Mouse (Mus musculus) liver, embryonic 14.5 days (tissue): ENCODE results near the gene Lrrc4. TPM values are rescaled to one million over a fixed set of nuclear protein-coding genes. Genes with fewer than 3 reads are reported as not detected.

Experiments
- ATAC-seq: fragments of 200-750 bp; cut with Nextera tagmentation; 2 replicates; pipeline ENCODE4 v1.8.0; 2017; ENCODE audit warnings: moderate number of reproducible peaks, mild to moderate bottlenecking, moderate library complexity; ENCODE audit not compliant: insufficient read depth
- DNase-seq, 3 experiments: peaks; one replicate each; pipeline ENCODE4 v3.0.0-alpha.2; 2012 to 2013; ENCODE audit warnings: low read depth in 3 of 3, low spot score in 3 of 3
- H3K27ac ChIP-seq: fragments of 300-500 bp; sonication (generic); 2 replicates; pipeline ENCODE4 v1.5.1; 2014; ENCODE audit warnings: moderate library complexity, mild to moderate bottlenecking, control low read depth, inconsistent platforms
- H3K27me3 ChIP-seq: fragments of 300-500 bp; sonication (generic); 2 replicates; pipeline ENCODE4 v1.6.1; 2014; ENCODE audit warnings: mild to moderate bottlenecking, low read length, moderate library complexity; ENCODE audit not compliant: control insufficient read depth, insufficient read depth
- H3K36me3 ChIP-seq: fragments of 300-500 bp; sonication (generic); replicated peaks from 2 replicates; pipeline ENCODE4 v1.6.1; 2014; ENCODE audit warnings: low read depth; ENCODE audit not compliant: control insufficient read depth, insufficient read depth
- H3K4me1 ChIP-seq, 2 experiments: fragments of 200-500 bp in 1 of 2; fragments of 300-500 bp in 1 of 2; sonication (generic) in 1 of 2; replicated peaks; 2 replicates each; pipeline ENCODE4 v1.6.1; 2012 to 2014; ENCODE audit warnings: antibody characterized with exemption in 1 of 2, inconsistent platforms in 1 of 2, low read length in 1 of 2; ENCODE audit not compliant: control insufficient read depth in 2 of 2, insufficient read depth in 2 of 2
- H3K4me2 ChIP-seq: fragments of 300-500 bp; sonication (generic); 2 replicates; pipeline ENCODE4 v1.6.1; 2014; ENCODE audit warnings: low read depth, mild to moderate bottlenecking, control low read depth, moderate library complexity
- H3K4me3 ChIP-seq, 2 experiments: fragments of 200-500 bp in 1 of 2; fragments of 300-500 bp in 1 of 2; sonication (generic) in 1 of 2; 2 replicates each; pipeline ENCODE4 v1.5.1; 2012 to 2014; ENCODE audit warnings: low read depth in 2 of 2, low read length in 2 of 2, mild to moderate bottlenecking in 2 of 2, control low read depth in 1 of 2, inconsistent platforms in 1 of 2, moderate library complexity in 1 of 2; ENCODE audit not compliant: insufficient read depth in 1 of 2
- H3K9ac ChIP-seq: fragments of 300-500 bp; sonication (generic); replicated peaks from 2 replicates; pipeline ENCODE4 v1.6.1; 2014; ENCODE audit warnings: mild to moderate bottlenecking, control low read depth, moderate library complexity
- H3K9me3 ChIP-seq: fragments of 300-500 bp; sonication (generic); 2 replicates; pipeline ENCODE4 v1.6.1; 2016; ENCODE audit warnings: low read length, mixed read lengths; ENCODE audit not compliant: control insufficient read depth
- CTCF ChIP-seq: IDR thresholded peaks from 2 replicates; pipeline ENCODE4 v1.5.1; 2016; ENCODE audit warnings: antibody characterized with exemption, low read depth, control low read depth
- EP300 ChIP-seq: IDR thresholded peaks from 2 replicates; pipeline ENCODE4 v1.6.1; 2016; ENCODE audit warnings: antibody characterized with exemption, low read depth
- WGBS: fragments of 180-500 bp; shearing (Covaris S2); extraction: QIAGEN DNeasy Blood & Tissue Kit; methylation state at CpG from one replicate; pipeline ENCODE4 v1.1.7; 2014; ENCODE audit not compliant: insufficient replicate concordance; 5-methylcytosine and 5-hydroxymethylcytosine counted together
- polyA plus RNA-seq, 2 experiments: library from polyadenylated mRNA; depleted of rRNA in 1 of 2; stranded (reverse) in 1 of 2; unstranded in 1 of 2; fragments of >200 nt; fragmentation: Nextera tagmentation in 1 of 2; extraction: Ambion mirVana in 1 of 2; gene quantifications; 2 replicates each; pipeline versions ENCODE4 v1.2.1 to v1.2.3; 2012 to 2014

The Lrrc4 gene
- polyA plus RNA-seq, 2 experiments, result 0.06 to 0.10 TPM

DNA sequence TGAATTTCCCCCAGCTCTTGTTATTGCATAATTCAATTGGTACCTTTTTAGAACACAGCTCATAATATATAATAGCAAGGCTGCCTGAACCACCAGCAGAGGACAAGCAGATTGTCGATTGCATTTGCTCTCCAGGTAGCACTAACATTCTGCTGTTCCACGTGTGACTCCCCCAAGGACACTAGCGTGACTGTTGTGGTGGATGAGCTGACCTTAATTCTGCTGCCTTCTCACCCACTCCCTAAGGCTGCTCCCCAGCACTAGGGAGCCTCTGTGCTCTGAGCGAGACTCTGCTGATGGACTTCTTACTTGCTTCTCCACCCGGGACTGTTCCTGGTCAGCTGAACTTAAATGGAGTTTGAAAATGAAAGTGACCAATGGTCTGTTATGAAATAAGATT lies 26.8 kb downstream of the Lrrc4 start:
- Histone ChIP-seq H3K27ac (no peak overlapping the region), H3K9me3 (no peaks in the 10 kb centered on the region), H3K36me3 (no peaks in the 10 kb centered on the region), H3K4me3 (no peak overlapping the region), H3K4me2 (no peak overlapping the region), H3K27me3 (no peaks in the 10 kb centered on the region), H3K4me1 (no peaks in the 10 kb centered on the region), H3K9ac (no peak overlapping the region)
- 78% methylated on average over 5 of the region's 5 CpGs for WGBS
- DNase-seq (no peak), ATAC-seq (no peak)
- TF ChIP-seq EP300 (no peak), CTCF (no peak)

DNA sequence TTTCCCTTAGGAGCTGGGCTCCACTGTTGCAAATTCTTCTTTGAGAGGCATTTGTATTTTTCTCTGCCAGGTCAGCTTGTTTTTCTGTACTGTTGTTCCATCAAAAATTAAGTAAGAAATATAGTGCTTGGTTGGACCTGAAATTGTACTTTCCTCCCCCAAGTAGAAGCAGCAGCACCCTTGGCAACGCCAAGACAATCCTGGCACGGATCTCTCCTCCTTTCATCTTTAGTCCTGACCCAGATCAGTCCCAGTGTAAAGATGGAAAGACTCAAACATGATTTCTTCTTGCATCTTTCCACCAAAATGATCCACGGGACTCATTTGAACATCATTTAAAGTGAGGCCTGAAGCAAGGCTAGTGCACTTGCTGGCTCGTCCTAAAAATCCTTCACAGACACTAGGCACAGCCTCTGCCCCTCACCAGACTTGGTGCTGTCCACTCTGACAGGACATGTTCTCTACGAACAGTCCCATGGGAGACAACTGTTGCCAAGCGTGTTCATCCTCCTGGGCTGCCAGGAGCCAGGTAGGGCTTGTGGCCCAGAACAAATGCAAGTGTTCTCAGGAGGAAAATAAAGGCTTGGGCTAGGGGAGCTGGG lies 27.8 kb downstream of the Lrrc4 start:
- no peaks in the 10 kb centered on the region for H3K9me3 ChIP-seq
- 72% methylated on average over 6 of the region's 6 CpGs for WGBS
- TF ChIP-seq EP300, result no peak
- TF ChIP-seq CTCF, result no peak
- no peak overlapping the region for H3K9ac ChIP-seq
- no peak overlapping the region for H3K27ac ChIP-seq
- no peak overlapping the region for H3K4me2 ChIP-seq
- no peaks in the 10 kb centered on the region for H3K36me3 ChIP-seq
- DNase-seq (no peak), ATAC-seq (no peak)
- no peak overlapping the region for H3K4me3 ChIP-seq
- no peaks in the 10 kb centered on the region for H3K27me3 ChIP-seq
- H3K4me1 ChIP-seq, result no peaks in the 10 kb centered on the region

DNA sequence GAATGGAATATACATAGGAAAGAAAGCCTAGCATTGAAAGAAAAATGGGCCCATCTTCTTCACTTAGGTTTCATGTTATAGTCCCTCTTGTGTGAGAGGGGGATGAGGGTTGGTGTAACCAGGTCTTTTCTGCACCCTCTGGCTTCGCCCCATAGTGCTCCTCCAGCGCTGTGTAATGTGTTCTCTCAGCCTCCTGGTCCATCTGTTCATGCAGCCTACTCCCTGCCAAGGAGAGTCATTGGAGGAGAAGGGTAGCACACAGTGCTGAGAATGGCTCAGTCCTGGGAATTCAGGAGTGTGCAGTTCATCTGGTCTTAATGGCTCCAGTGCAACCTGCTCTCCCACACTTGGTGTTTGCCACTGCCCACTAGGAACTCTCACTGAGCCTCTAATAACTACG lies 30.6 kb downstream of the Lrrc4 start:
- ATAC-seq (no peak), DNase-seq (no peak)
- Histone ChIP-seq H3K27me3 (no peaks in the 10 kb centered on the region), H3K36me3 (no peaks in the 10 kb centered on the region), H3K9me3 (no peaks in the 10 kb centered on the region), H3K9ac (no peak overlapping the region), H3K27ac (no peak overlapping the region), H3K4me1 (no peaks in the 10 kb centered on the region), H3K4me2 (no peak overlapping the region), H3K4me3 (no peak overlapping the region)
- no peak for TF ChIP-seq CTCF
- TF ChIP-seq EP300, result no peak
- WGBS, result 75% methylated on average over 3 of the region's 3 CpGs

DNA sequence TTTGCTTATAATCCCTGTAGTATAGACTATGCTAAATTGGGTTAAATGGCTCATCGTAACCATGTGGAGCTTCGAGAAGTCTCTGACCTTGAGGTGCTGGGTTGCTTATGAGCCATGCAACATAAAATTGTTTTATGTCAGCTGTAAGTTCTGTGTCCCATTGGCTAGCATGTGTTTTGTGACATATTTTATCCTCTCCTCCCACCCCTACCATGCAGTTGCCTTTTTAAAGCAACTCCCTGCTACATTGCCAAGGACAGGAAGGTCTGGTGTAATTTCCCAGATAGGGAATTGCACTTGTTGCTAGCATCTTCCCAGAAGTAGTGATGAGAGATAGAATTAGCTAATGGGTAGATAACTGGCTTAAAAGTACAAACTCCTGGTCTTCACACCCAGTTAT lies 31.7 kb downstream of the Lrrc4 start:
- no peak overlapping the region for H3K4me2 ChIP-seq
- H3K4me3 ChIP-seq, result no peak overlapping the region
- no peaks in the 10 kb centered on the region for H3K4me1 ChIP-seq
- H3K9me3 ChIP-seq, result no peaks in the 10 kb centered on the region
- no peak overlapping the region for H3K27ac ChIP-seq
- no peak overlapping the region for H3K9ac ChIP-seq
- H3K36me3 ChIP-seq, result no peaks in the 10 kb centered on the region
- ATAC-seq (no peak), DNase-seq (no peak)
- TF ChIP-seq EP300 (no peak), CTCF (no peak)
- 76% methylated on average over 2 of the region's 2 CpGs for WGBS
- H3K27me3 ChIP-seq, result no peaks in the 10 kb centered on the region

DNA sequence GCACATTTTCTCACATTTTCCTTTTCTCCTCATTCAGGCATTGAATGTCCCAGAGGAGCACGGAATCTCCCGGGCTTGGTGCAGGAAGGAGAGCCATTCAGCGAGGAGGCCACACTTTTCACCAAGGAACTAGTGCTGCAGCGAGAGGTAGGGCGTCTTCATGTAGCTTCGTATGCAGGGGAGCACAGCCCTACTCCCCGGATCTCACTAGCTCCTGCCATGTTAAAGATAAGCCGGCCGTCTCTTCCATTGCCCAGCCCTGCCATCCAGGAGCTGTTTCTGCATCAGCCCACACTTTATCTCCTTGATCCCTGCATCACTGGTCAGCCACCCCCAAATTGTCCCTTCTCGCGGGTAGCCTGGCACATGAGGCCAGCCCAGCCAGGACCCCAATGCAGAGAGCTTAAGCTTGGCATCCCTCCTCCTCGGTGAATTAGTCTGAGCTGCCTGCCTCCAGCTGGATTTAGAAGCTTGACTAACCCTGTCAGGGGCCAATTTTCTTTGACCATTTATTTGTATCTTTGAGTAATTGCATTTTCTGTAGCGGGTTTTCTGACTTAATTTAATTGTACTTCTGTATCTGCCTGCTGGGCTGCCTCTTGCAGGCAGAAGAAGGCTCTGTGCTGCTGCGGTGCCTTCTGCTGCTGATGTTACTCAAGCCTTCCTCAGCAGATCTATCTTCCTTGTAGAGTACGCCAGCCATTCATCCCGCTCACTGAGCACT lies 35.6 kb downstream of the Lrrc4 start:
- no peak overlapping the region for H3K4me2 ChIP-seq
- H3K9me3 ChIP-seq, result no peaks in the 10 kb centered on the region
- DNase-seq (no peak), ATAC-seq (no peak)
- H3K4me1 ChIP-seq, result 0 out of 4 replicates have a peak, but pooled peaks cover 0 to 2% of the 10 kb centered on the region in 2 experiments
- no peak overlapping the region for H3K27ac ChIP-seq
- H3K9ac ChIP-seq, result no peak overlapping the region
- no peak overlapping the region for H3K4me3 ChIP-seq
- 75% methylated on average over 16 of the region's 16 CpGs for WGBS
- H3K27me3 ChIP-seq, result no peaks in the 10 kb centered on the region
- TF ChIP-seq EP300 (no peak), CTCF (no peak)
- no peaks in the 10 kb centered on the region for H3K36me3 ChIP-seq
